Mouse (Mus musculus): ENCODE measurements around the gene Osbpl11. TPM values are rescaled to one million over a fixed set of nuclear protein-coding genes. Genes with fewer than 3 reads are reported as not detected.
A peak's percentile ranks its signal among the peaks of the same experiment; 100 is the strongest.
"Not testable (repeated sequence)": the region's sequence is repeated elsewhere in the genome, so short reads cannot be mapped to it uniquely, and the experiment has no call there.

Gene Osbpl11
- total RNA-seq, 2 experiments from 2014 or later, result 19.8 to 22.4 TPM

DNA sequence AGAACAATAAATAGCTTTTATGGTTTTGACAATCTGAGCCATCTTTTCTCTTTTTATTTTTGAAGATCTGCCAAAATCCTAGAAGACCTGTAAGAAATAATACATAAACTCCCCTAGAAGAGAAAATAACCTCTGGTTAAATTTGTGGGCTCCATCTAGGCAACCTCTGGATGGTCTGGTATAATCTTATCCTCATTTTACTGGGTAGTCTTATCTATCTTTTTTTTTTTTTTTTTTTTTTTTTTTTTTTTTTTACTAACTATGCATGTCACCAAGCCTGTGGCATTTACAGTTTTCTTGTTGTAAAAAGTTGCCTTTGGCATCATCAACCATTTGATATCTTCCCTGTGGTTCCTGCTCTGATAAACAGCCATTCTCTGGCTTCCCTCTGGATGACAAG, 10.2 kb upstream of the Osbpl11 start:
- intact Hi-C loops (cut with DNase I), result no loop called here
- DNase-seq, result no peak

DNA sequence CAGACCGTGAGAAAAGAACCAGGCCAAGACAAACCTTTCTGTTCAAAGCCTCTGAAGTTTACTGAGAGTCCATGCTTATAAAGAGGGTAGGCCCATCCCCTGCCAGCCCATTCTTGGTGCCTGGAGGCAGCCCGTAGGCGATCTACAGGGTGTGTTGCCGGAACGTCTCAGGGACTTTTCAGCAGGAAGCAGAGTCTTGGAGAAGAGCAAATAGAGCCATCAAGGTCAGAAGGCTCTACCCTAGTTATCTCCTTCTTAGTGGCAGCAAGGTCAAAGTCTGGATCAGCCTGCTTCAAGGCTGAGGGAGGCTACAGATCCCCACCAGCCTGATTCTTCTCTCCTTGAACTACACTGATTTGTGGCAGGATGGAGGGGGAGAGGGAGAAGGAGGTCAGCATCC, 8.0 kb upstream of the Osbpl11 start:
- intact Hi-C loops (cut with DNase I); DNase-seq: not testable (repeated sequence)

DNA sequence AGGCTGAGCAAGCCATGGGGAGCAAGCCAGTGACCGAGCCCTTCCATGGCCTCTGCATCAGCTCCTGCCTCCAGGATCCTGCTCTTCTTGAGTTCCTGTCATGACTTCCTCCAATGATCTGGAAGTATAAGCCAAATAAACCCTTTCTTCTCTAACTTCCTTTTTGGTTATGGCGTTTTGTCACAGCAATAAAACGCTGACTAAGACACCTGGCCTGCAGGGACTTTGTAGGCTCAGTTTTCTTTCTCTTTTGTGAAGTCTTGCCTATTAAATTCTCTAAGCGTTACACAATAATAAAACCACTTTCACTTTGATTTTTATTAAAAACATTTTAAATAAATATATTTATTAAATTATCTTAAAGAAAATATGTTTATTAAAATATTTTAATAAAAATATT, 7.1 kb upstream of the Osbpl11 start:
- intact Hi-C loops (cut with DNase I), result no loop called here
- DNase-seq, result no peak

DNA sequence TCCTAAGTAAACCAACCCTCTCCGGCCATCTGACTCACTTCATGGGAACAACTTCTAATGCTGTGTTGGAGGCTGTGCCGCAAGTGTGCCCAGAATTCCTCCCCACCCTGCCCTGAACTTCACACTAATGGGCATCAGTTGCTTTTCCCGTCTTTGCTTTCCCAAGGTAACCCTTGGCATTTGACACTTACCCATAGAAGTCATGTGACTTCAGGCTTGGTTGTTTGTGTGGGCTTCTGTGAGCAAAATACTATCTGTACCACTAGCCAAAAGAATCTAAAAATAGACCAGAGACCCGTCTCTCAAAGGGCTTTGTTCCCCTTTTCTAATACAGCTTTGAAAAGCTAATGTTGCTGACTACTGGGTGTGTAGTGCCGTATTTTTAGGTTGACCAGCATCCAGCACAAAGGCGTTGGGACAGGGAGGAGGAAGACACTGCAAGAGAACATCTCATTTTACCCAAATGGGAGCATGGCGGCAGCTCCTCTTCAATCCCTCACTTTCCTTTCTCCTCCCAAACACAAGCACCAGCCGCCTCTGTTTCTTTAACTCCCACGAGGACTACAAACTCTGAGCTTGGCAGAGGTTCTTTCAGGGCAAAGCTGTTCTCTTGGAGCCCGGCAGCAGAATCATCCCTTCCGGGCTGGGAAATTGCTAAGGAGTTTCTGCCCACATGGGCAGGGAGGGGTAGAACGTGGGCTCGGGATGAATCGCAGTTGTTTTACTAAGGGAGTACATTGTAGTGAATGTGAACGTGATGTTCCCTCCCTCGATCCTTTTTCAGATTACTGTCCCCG, 6.4 kb upstream of the Osbpl11 start:
- peak in 1 of 2 experiments; percentile 46 for DNase-seq
- intact Hi-C loops (cut with DNase I), result no loop called here

DNA sequence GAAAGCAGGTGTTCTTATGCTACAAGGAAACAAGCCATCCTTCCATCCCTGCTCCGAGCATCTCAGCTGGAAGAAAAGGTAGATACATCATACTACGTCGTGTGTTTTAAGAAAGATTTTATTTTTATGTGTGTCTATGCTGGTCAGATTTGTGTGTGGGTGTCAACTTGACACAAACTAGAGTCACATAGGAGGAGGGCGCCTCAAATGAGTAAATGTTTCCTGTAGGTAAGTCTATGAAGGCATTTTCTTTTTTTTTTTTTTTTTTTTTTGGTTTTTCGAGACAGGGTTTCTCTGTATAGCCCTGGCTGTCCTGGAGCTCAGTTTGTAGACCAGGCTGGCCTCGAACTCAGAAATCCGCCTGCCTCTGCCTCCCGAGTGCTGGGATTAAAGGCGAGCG, 5.6 kb upstream of the Osbpl11 start:
- intact Hi-C loops (cut with DNase I); DNase-seq: not testable (repeated sequence)

DNA sequence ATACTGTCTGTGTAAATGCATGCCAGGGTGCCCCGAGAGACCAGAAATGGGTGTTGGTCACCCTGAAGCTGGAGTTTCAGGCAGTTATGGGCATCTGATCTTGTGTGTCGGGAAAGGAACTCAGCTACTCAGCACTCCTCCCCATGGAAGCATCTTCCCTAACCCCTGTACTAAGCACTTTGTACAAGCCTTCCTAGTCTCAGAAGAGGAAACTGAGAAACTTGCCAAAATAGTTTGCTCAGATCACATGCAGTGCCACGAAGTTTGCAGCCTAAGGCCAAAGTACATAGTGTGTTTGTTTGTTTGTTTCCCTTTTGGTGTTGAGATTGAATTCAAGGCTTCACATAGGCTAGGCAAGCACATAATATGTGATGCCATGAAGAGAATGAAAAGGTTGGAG, 5.0 kb upstream of the Osbpl11 start:
- intact Hi-C loops (cut with DNase I), result loop anchor here (5.0 kb wide), 1 partner anchor 1842 kb away; the partner anchor contains the start of gene Hacd2
- no peak for DNase-seq

DNA sequence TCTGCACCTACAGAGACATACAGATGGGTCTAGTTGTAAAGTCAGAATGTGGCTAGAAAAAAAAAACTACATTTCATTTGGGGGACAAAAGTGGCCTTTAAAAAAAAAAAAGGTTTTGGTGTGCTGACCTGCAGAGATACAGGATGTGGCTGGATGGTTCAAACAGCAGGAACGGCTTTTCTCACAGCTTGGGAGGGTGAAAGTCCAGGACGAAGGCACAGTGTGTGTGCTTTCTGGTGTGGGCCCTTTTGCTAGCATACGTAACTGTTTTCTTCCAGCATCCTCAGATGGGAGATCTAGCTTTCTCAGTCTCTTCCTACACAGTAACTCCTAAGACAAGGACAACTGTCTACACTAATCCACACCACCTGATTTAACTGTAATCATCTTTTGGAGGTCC, 4.1 kb upstream of the Osbpl11 start:
- DNase-seq, result no peak
- intact Hi-C loops (cut with DNase I), result loop anchor here (5.0 kb wide), 1 partner anchor 1842 kb away; the partner anchor contains the start of gene Hacd2

DNA sequence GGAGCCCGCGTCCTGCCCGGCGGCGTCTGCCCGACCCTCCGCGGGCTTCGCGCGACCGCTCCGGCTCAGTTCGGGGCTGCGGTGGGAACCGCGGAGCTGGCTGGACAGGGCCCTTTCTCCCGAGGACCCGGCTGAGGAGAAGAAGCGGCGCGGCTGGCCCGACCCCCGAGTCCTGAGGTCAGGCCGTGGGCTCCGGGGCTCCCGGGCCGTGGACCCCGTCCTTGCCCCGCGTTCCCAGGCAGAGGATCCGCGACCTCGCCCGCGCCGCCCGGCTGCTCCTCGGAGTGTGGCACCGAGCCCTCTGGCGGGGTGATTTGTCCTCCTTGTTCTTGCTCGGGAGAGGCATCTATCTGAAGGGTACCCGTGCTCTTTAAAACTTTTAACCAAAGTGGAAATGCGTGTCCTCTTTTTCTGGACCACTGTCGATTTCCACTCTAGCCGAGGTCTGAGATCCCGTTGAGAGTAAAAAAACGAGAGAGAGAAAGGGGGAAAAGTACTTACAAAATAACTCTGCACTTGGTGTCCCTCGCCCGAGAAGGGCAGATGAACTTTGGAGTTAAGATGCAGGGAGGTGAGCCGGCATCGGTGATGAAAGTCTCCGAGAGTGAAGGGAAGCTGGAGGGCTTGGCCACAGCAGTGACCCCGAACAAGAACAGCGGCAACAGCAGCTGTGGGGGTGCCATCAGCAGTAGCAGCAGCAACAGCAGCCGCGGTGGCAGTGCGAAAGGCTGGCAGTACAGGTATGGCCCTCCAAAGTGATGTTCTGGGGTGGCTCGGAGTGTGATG, 583 bp downstream of the Osbpl11 start:
- peak; percentile 46 to 51 for DNase-seq
- intact Hi-C loops (cut with DNase I), result no loop called here

DNA sequence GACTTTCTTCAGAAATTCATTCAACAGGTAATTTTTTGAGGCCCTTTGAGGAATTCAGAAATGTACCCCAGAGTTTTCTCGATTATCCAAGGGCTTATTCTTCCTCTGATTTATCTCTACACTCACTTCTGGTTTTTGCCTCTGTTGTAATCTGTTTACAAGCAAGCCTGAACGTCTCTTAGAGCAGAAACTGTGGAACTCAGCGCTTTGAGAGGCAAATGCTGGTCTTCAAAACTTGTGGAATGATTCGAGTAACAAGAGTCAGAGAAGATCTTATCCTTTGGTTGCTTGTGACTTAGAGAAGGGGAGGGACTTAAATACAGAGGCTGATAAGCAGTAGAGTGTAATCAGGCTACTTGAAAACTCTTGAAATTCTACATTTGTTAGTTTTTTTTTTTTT, 1.3 kb downstream of the Osbpl11 start:
- DNase-seq, result no peak
- intact Hi-C loops (cut with DNase I), result no loop called here

DNA sequence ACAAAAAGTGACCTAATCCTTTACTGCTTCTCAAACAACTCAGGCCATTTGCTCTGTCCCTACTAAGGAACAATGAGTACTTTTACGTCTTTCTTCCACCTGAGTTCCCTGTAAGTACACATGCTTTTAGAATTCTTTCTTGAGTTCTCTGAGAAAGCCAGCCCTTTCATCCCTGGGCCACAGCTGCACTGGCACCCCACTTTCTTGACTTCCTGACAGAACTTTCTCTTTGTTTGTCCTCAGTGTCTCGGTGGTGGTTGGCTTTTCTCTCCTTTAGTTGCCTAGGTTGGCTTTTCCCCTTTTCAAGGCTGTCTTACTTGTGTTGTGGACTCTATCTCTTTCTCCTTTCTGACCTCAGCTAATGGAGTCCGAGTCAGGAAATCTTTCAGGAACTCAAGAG, 3.2 kb downstream of the Osbpl11 start:
- intact Hi-C loops (cut with DNase I), result no loop called here
- no peak for DNase-seq

DNA sequence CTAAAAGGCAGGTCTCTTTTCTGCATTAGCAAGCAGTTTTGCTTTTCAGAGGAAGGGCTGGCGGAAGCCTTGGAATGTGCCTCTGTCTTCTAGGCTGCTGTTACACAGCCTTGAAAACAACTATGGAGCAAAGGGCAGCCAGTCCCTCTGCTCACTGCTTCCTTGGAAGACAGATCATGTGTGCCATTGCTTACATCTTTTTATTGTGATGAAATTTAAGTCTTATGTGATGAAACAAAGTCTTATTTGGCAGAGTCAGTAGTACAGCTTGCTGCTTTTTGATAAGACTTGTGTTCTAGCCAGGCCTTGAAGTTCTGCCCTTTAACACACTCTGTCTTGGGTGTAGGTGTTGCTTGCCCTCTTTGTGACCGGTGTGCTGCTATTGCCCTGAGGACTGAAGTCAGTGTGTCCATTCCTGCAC, 6.8 kb downstream of the Osbpl11 start:
- intact Hi-C loops (cut with DNase I), result loop anchor here (5.0 kb wide), 1 partner anchor 61 kb away; the partner anchor contains the start of gene Snx4
- no peak for DNase-seq

DNA sequence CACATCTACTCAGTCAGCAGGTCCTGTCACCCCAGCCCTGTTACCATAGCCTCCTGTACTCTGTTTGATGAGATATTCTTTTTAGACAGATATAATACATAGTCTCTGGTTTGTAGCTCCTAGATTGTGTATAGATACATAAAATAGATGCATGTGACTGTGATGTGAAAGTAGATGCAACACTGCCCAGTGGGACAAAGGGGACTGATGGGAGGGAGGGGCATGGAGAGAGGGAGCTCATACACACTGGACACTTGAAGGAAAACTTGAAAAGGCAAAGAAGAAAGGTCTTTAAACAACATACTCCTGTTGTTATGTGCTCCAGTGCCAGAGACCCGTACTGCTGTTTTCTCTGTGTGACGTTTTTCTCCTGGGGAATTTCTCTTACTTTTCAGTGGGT, 7.4 kb downstream of the Osbpl11 start:
- no peak for DNase-seq
- intact Hi-C loops (cut with DNase I), result loop anchor here (5.0 kb wide), 1 partner anchor 60 kb away; the partner anchor contains the start of gene Snx4

DNA sequence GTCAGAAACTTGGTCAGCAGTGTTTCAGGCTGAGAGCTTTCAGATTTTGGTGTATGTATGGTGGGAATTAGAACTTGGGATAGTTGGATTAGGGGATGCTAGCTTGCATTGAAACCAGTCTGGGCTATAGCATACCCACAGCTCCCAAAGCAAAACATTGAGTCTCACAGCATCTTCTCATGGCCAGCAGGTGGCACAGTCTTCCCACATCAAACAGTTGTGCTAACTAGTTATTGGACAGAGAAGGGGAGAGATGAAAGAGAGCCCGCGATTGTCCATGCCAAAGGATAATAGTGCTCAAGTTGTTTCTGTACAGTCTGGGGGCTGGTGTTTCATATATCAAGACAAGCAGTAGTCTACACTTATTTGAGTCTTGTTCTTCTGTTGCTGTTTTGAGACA, 8.8 kb downstream of the Osbpl11 start:
- peak in 1 of 2 experiments; percentile 48 for DNase-seq
- intact Hi-C loops (cut with DNase I), result loop anchor here (5.0 kb wide), 1 partner anchor 59 kb away; the partner anchor contains the start of gene Snx4

DNA sequence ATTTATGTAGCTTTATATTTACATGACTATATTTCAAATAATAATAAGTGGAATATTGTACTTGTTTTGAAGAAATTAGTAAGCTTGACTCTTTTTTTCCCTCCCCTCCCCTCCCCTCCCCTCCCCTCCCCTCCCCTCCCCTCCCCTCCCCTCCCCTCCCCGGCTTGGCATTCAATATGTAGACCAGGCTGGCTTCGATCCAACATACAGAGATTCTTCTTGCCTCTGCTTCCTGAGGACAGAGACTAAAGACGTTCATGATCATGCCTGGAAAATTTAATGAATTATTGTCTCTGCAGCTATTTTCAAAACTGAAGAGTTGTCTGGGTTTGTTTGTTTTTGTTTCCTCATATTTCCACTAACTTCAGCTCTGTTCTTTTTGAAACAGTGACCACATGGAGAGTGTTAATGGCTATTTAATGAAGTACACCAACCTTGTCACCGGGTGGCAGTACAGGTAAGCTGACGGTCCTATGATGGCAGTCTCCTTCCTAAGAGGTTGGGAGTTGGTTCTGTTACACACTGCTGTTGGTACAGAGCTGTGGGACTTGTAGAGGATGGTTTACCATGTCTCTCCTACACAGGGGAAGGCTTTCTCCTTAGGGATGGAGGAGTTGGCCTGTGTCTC, 10.9 kb downstream of the Osbpl11 start:
- DNase-seq, result no peak
- intact Hi-C loops (cut with DNase I), result no loop called here

DNA sequence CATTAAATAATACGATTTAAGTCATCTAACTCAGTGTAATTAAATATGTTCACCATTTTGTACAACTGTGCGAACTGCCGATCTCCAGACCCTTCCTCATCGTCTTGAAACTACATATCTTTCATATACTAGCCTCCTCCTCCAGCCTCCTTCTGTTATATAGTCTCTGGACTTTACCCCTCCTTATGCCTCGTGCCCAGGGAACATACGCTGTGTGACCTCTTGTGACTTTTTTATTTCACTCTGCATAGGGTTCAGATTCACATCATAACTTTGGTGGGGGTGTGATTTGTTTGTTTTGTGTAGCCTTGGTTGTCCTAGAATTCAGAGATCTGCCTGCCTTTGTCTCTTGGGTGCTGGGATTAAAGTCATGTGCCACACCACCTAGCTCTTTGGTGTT, 11.7 kb downstream of the Osbpl11 start:
- intact Hi-C loops (cut with DNase I), result no loop called here
- DNase-seq, result no peak

DNA sequence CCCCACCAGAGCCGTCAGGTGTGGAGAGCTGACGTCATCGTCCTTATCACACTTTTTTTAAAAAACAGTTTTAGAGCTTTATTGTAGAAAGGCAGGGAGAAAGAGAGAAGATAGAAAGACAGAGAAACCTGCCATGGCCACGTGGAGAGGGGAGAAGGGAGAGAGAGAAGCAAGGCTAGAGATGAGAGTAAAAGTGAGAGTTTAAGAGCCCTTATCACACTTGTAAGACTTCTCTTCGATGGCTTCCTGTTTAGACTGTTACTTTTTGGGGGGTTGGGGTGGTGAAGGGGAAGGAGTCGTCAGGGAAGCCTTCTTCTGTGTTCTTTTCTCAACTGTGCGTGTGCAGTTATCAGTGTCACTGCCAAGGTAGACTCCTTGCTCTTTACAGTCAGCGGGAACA, 15.7 kb downstream of the Osbpl11 start:
- intact Hi-C loops (cut with DNase I), result no loop called here
- DNase-seq, result no peak

DNA sequence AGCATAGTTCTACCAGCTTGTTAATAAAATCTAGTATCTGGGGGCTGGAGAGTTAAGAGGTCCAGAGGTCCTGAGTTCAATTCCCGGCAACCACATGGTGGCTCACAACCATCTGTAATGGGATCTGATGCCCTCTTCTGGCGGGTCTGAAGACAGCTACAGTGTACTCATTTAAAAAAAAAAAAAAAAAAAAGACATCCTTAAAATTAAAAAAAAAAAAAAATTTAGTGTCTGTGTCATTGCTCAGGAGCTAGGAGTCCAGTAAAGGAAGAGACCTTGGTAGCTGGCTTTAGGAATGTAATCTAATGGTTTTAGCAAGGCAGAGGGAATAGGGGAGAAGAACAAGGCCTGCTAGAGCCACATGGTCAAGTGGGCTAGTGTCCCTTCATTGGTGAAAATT, 25.9 kb downstream of the Osbpl11 start:
- intact Hi-C loops (cut with DNase I), result no loop called here
- DNase-seq, result no peak

DNA sequence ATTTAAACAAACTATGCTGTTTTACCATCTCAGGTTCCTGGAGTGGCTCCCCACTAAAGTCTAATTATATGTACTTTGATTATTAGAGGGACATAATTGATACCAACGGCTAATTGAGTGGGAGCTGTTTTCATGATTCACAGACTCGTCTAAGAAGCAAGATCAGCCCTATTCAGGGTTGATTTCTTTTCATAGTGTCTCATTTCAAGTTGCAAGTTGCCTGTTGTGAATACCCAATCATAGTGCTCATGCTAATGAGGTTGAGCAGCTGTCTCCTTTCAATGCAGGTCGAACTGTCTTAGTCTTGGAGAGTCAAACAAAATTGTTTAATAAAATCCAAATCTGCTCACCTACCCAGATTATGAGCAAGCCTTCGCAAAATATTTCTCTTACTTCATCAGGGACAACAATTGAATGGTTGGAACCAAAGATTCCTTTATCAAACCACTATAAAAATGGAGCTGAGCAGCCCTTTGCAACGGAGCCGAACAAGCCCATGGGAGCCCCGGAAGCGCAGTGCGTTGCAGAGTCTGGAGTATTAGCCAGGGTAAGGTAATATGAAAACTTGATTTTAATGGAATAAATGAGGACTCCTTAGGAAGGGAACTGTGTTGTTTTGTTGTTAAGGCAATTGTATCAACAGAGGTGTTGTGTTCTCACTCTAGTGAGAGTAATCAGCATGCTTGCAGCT, 31.6 kb downstream of the Osbpl11 start:
- intact Hi-C loops (cut with DNase I), result no loop called here

DNA sequence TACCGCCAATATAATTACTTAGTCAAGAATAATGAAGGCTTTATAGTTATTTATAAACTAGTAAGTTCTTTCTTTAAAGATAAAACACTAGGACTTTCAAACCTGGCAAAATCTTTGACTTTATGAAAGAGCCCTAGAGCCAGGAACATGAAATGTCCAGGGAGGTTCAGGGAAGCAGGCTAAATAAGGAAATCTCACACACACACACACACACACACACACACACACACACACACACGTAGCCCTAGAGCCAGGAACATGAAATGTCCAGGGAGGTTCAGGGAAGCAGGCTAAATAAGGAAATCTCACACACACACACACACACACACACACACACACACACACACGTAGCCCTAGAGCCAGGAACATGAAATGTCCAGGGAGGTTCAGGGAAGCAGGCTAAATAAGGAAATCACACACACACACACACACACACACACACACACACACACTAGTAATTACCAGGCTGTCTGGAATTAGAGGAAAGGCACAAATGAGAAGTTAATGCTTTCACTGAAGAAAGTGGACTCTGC, 32.7 kb downstream of the Osbpl11 start:
- intact Hi-C loops (cut with DNase I); DNase-seq: not testable (repeated sequence)

More for the DNA sequence above, 31.6 kb downstream of the Osbpl11 start:
- no peak for DNase-seq

DNA sequence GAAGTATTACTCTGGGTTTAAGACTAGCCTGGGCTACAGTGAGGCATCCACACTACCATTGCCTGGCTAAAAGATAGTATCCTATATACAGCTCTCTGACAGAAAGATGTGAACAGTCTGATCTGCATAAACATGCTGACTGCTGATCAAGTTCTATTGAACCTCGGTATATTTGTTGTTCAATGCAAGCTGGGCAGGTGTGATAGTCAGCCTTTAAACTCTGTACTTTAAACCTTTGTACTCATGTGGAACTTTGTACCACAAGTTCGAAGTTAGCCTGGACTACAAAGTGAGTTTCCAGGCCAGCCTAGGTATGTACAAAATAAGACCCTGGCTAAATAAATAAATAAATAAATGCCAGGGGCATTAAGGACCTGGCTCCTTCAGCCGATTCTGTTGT, 37.6 kb downstream of the Osbpl11 start:
- intact Hi-C loops (cut with DNase I), result no loop called here
- no peak for DNase-seq

All from heart, postnatal 36 days (tissue).